Mouse (Mus musculus) CH12.LX (cell line): ENCODE results near the gene Tor1a. TPM values are rescaled to one million over a fixed set of nuclear protein-coding genes. Genes with fewer than 3 reads are reported as not detected.

Experiments
- DNase-seq: peaks from one replicate; pipeline ENCODE4 v3.0.0-alpha.2; 2013; ENCODE audit errors: extremely low read depth
- H3K27ac ChIP-seq: 2 replicates; pipeline ENCODE4 v1.5.1; 2012; ENCODE audit warnings: low read depth, mild to moderate bottlenecking, control low read depth, moderate library complexity; ENCODE audit not compliant: insufficient read depth
- H3K27me3 ChIP-seq: replicated peaks from 2 replicates; pipeline ENCODE3; 2012; ENCODE audit warnings: inconsistent platforms
- H3K36me3 ChIP-seq, 2 experiments: replicated peaks in 1 of 2; 2 replicates each; pipeline versions ENCODE3 to v1.6.1; 2012; ENCODE audit warnings: inconsistent platforms in 1 of 2, low read length in 1 of 2, mild to moderate bottlenecking in 1 of 2, mixed read lengths in 1 of 2, moderate library complexity in 1 of 2; ENCODE audit not compliant: control insufficient read depth in 1 of 2, insufficient read depth in 1 of 2
- H3K4me1 ChIP-seq, 2 experiments: 2 replicates each; pipeline ENCODE4 v1.6.1; 2012; ENCODE audit warnings: inconsistent platforms in 1 of 2, moderate library complexity in 1 of 2; ENCODE audit not compliant: insufficient read depth in 2 of 2, control insufficient read depth in 1 of 2
- H3K4me2 ChIP-seq: 2 replicates; pipeline ENCODE4 v1.6.1; 2012; ENCODE audit warnings: low read depth, mild to moderate bottlenecking, control low read depth; ENCODE audit not compliant: poor library complexity, insufficient read depth, severe bottlenecking
- H3K4me3 ChIP-seq, 3 experiments: fragments of 150-350 bp in 1 of 3; sonication (generic) in 1 of 3; replicated peaks in 1 of 3; 2 replicates each; pipeline versions ENCODE3 to v1.5.1; 2011 to 2012; ENCODE audit warnings: low read depth in 2 of 3, low read length in 2 of 3, mild to moderate bottlenecking in 2 of 3, moderate library complexity in 2 of 3, control low read depth in 1 of 3, improper control_type of control experiment in 1 of 3, inconsistent platforms in 1 of 3, mixed read lengths in 1 of 3; ENCODE audit not compliant: poor library complexity in 1 of 3
- H3K79me2 ChIP-seq: replicated peaks from 2 replicates; pipeline ENCODE4 v1.6.1; 2012; ENCODE audit warnings: mild to moderate bottlenecking, moderate library complexity; ENCODE audit not compliant: control insufficient read depth, poor library complexity, insufficient read depth, severe bottlenecking; ENCODE audit errors: extremely low read depth
- H3K9ac ChIP-seq: 2 replicates; pipeline ENCODE4 v1.6.1; 2012; ENCODE audit warnings: low read depth, mild to moderate bottlenecking, control low read depth, moderate library complexity; ENCODE audit not compliant: insufficient read depth
- H3K9me3 ChIP-seq: replicated peaks from 2 replicates; pipeline ENCODE3; 2012; ENCODE audit warnings: low read length, inconsistent platforms, mixed read lengths
- BHLHE40 ChIP-seq: IDR thresholded peaks from 2 replicates; pipeline ENCODE4 v1.6.1; 2011; ENCODE audit warnings: mild to moderate bottlenecking, low read depth, low read length, improper control_type of control experiment
- CHD2 ChIP-seq: IDR thresholded peaks from 2 replicates; pipeline ENCODE4 v1.6.1; 2011; ENCODE audit warnings: low read length, improper control_type of control experiment
- CTCF ChIP-seq, 2 experiments: IDR thresholded peaks in 1 of 2; conservative IDR thresholded peaks in 1 of 2; 2 replicates each; pipeline ENCODE4 v1.5.1; 2011 to 2012; ENCODE audit warnings: low read depth in 2 of 2, low read length in 2 of 2, improper control_type of control experiment in 1 of 2, inconsistent platforms in 1 of 2, mild to moderate bottlenecking in 1 of 2, moderate library complexity in 1 of 2
- E2F4 ChIP-seq: IDR thresholded peaks from 2 replicates; pipeline ENCODE4 v1.6.1; 2011; ENCODE audit warnings: low read depth, low read length, improper control_type of control experiment; ENCODE audit not compliant: insufficient replicate concordance
- ELF1 ChIP-seq: IDR thresholded peaks from 2 replicates; pipeline ENCODE4 v1.6.1; 2014; ENCODE audit warnings: low read depth, mild to moderate bottlenecking, inconsistent platforms, low read length, improper control_type of control experiment
- EP300 ChIP-seq: IDR thresholded peaks from 2 replicates; pipeline ENCODE4 v1.6.1; 2011; ENCODE audit warnings: low read length, improper control_type of control experiment
- GABPA ChIP-seq: IDR thresholded peaks from 2 replicates; pipeline ENCODE4 v1.6.1; 2012; ENCODE audit warnings: low read depth, low read length, improper control_type of control experiment, inconsistent platforms; ENCODE audit not compliant: insufficient replicate concordance
- IRF4 ChIP-seq: IDR thresholded peaks from 2 replicates; pipeline ENCODE4 v1.6.1; 2014; ENCODE audit warnings: low read depth, mild to moderate bottlenecking, inconsistent platforms, low read length, improper control_type of control experiment
- JUND ChIP-seq: conservative IDR thresholded peaks from 2 replicates; pipeline ENCODE4 v1.6.1; 2011; ENCODE audit warnings: low read depth, low read length, improper control_type of control experiment
- MAFK ChIP-seq: IDR thresholded peaks from 2 replicates; pipeline ENCODE4 v1.6.1; 2011; ENCODE audit warnings: low read length, improper control_type of control experiment; ENCODE audit not compliant: insufficient replicate concordance
- MAZ ChIP-seq: IDR thresholded peaks from 2 replicates; pipeline ENCODE4 v1.6.1; 2012; ENCODE audit warnings: low read depth, mild to moderate bottlenecking, inconsistent platforms, low read length, improper control_type of control experiment, moderate library complexity
- MXI1 ChIP-seq: IDR thresholded peaks from 2 replicates; pipeline ENCODE4 v1.6.1; 2011; ENCODE audit warnings: mild to moderate bottlenecking, low read depth, low read length, improper control_type of control experiment
- RCOR1 ChIP-seq: conservative IDR thresholded peaks from 2 replicates; pipeline ENCODE4 v1.6.1; 2012; ENCODE audit warnings: low read depth, mild to moderate bottlenecking, inconsistent platforms, low read length, improper control_type of control experiment
- SIN3A ChIP-seq: IDR thresholded peaks from 2 replicates; pipeline ENCODE4 v1.6.1; 2012; ENCODE audit warnings: low read length, improper control_type of control experiment, inconsistent platforms
- TBP ChIP-seq: conservative IDR thresholded peaks from 2 replicates; pipeline ENCODE4 v1.6.1; 2011; ENCODE audit warnings: low read depth, low read length, improper control_type of control experiment
- dilution Hi-C: fragments of 300-500 bp; cut with MboI; formaldehyde crosslinking; loops from 2 replicates; pipeline ENCODE4 v1.14.3; 2020; ENCODE audit warnings: low sequenced_read_pairs; ENCODE audit not compliant: extremely low pct_unique_long_range_greater_than_20kb, extremely low pct_ligation_motif_present
- in situ Hi-C: fragments of 300-500 bp; cut with MboI; formaldehyde crosslinking; loops from 3 replicates; pipeline ENCODE4 v1.14.3; 2019; ENCODE audit warnings: low sequenced_read_pairs, low pct_ligation_motif_present, low pct_unique_long_range_greater_than_20kb, mixed read lengths
- polyA plus RNA-seq: library from polyadenylated mRNA; unstranded; fragments of >175 nt; gene quantifications from 2 replicates; pipeline ENCODE4 v1.2.1, GENCODE M21; 2012; ENCODE audit warnings: low read depth; ENCODE audit not compliant: insufficient read length
- total RNA-seq, 2 experiments: library from RNA; depleted of rRNA; stranded (reverse); fragments of 300-350 nt in 1 of 2; fragments of >200 nt in 1 of 2; gene quantifications; 2 replicates each; pipeline ENCODE4 v1.2.3; 2012 to 2014

Gene Tor1a
- total and polyA plus RNA-seq, 3 experiments, result 44.9 to 58.2 (median 45.6) TPM

GRCm38 (mm10) chr2:30927151-30927781 is 40.5 kb downstream of the Tor1a start:
- dilution Hi-C loops, result no loop called here
- Histone ChIP-seq H3K4me2 (peak overlapping the region; percentile 43), H3K4me3 (no peak overlapping the region), H3K9ac (0 out of 2 replicates have a peak overlapping the region, but pooled peaks have one; percentile 3), H3K27me3 (peaks cover 2% of the 10 kb centered on the region), H3K36me3 (peaks cover 0 to 3% of the 10 kb centered on the region in 2 experiments), H3K4me1 (peaks cover 25 to 37% of the 10 kb centered on the region in 2 experiments), H3K27ac (peak overlapping the region; percentile 11; the same call in 1 of the 2 replicates), H3K79me2 (no peaks in the 10 kb centered on the region), H3K9me3 (peaks cover 2% of the 10 kb centered on the region)
- peak; percentile 60 for DNase-seq
- in situ Hi-C loops, result no loop called here
- TF ChIP-seq TBP (no peak), BHLHE40 (peak; percentile 1; the same call in 1 of the 2 replicates), E2F4 (no peak), EP300 (no peak), GABPA (no peak)

- no peak overlapping the region for H3K27ac ChIP-seq
- no peak overlapping the region for H3K4me2 ChIP-seq
- dilution Hi-C loops, result no loop called here
- no peak overlapping the region for H3K4me3 ChIP-seq
- no peaks in the 10 kb centered on the region for H3K9me3 ChIP-seq
- DNase-seq, result no peak
- H3K4me1 ChIP-seq, result peaks cover 21 to 32% of the 10 kb centered on the region in 2 experiments
- no peaks in the 10 kb centered on the region for H3K79me2 ChIP-seq
- H3K9ac ChIP-seq, result no peak overlapping the region
- peaks cover 0 to 3% of the 10 kb centered on the region in 2 experiments for H3K36me3 ChIP-seq
- peaks cover 2% of the 10 kb centered on the region for H3K27me3 ChIP-seq
- in situ Hi-C loops, result no loop called here
- TF ChIP-seq MAFK, result no peak
- TF ChIP-seq CTCF (conservative IDR thresholded peaks at IDR 0.05 in 1 of 2, IDR thresholded peaks at IDR 0.05 in 1 of 2; ENCODE audit: low read depth in 2 of 2, low read length in 2 of 2), result no peak
- no peak for TF ChIP-seq RCOR1
- no peak for TF ChIP-seq JUND
- TF ChIP-seq BHLHE40, result no peak
- no peak for TF ChIP-seq TBP
- no peak for TF ChIP-seq CHD2
- no peak for TF ChIP-seq MXI1
- TF ChIP-seq IRF4, result no peak
- no peak for TF ChIP-seq MAZ
- no peak for TF ChIP-seq ELF1
- TF ChIP-seq EP300, result no peak
- TF ChIP-seq SIN3A, result no peak
Measured at GRCm38 (mm10) chr2:30926381-30926780, 41.4 kb downstream of the Tor1a start.
